Mouse (Mus musculus): ENCODE data around the gene Zfp583.

Gene Zfp583

GRCm38 (mm10) chr7:6286921-6287531, 44.1 kb downstream of the Zfp583 start:
- in situ Hi-C loops (cut with MboI) = loop anchor here (10.0 kb wide), 1 partner anchor 1008 kb away; no protein-coding TSS in a partner anchor

GRCm38 (mm10) chr7:6285842-6286705, 45.0 kb downstream of the Zfp583 start, which contains the start of gene Zfp667:
Gene Zfp667, plus strand, starts transcription at chr7:6286579.
- in situ Hi-C loops (cut with MboI) = loop anchor here (10.0 kb wide), 1 partner anchor 1009 kb away; no protein-coding TSS in a partner anchor

GRCm38 (mm10) chr7:6285366-6285765, 45.7 kb downstream of the Zfp583 start:
- in situ Hi-C loops (cut with MboI) = loop anchor here (10.0 kb wide), 1 partner anchor 1009 kb away; no protein-coding TSS in a partner anchor

GRCm38 (mm10) chr7:6284442-6285012, 46.6 kb downstream of the Zfp583 start:
- in situ Hi-C loops (cut with MboI) = loop anchor here (5.0 to 10.0 kb wide), 2 partner anchors 52 to 1010 kb away; no protein-coding TSS in a partner anchor

GRCm38 (mm10) chr7:6283451-6284075, 47.5 kb downstream of the Zfp583 start:
- in situ Hi-C loops (cut with MboI) = loop anchor here (5.0 to 10.0 kb wide), 2 partner anchors 51 to 1011 kb away; no protein-coding TSS in a partner anchor

- in situ Hi-C loops (cut with MboI) = loop anchor here (5.0 to 10.0 kb wide), 2 partner anchors 50 to 1012 kb away; no protein-coding TSS in a partner anchor
Observed at GRCm38 (mm10) chr7:6282749-6283148, 48.3 kb downstream of the Zfp583 start.

- in situ Hi-C loops (cut with MboI) = no loop called here
Observed at GRCm38 (mm10) chr7:6277906-6278305, 53.2 kb downstream of the Zfp583 start.

GRCm38 (mm10) chr7:6265695-6266094, 65.4 kb downstream of the Zfp583 start:
- in situ Hi-C loops (cut with MboI) = no loop called here
